Mouse (Mus musculus) heart, embryonic 15.5 days (tissue): ENCODE measurements around the gene Tex28. TPM values are rescaled to one million over a fixed set of nuclear protein-coding genes. Genes with fewer than 3 reads are reported as not detected.
"Not testable (repeated sequence)": the region's sequence is repeated elsewhere in the genome, so short reads cannot be mapped to it uniquely, and the experiment has no call there.

Experiments
- ATAC-seq: fragments of 200-750 bp; cut with Nextera tagmentation; replicated peaks from 2 replicates; pipeline ENCODE4 v1.8.0; 2017; ENCODE audit warnings: low read depth, moderate TSS enrichment; ENCODE audit not compliant: insufficient number of reproducible peaks, insufficient read depth, low FRiP score
- H3K27ac ChIP-seq: fragments of 300-500 bp; sonication (generic); 2 replicates; pipeline ENCODE4 v1.5.1; 2015; ENCODE audit warnings: mild to moderate bottlenecking, inconsistent platforms
- H3K27me3 ChIP-seq: fragments of 300-500 bp; sonication (generic); 2 replicates; pipeline ENCODE4 v1.6.1; 2015; ENCODE audit warnings: inconsistent platforms
- H3K36me3 ChIP-seq: fragments of 300-500 bp; sonication (generic); 2 replicates; pipeline ENCODE4 v1.6.1; 2015; ENCODE audit warnings: mild to moderate bottlenecking, inconsistent platforms
- H3K4me1 ChIP-seq: fragments of 300-500 bp; sonication (generic); replicated peaks from 2 replicates; pipeline ENCODE4 v1.6.1; 2015; ENCODE audit warnings: inconsistent platforms
- H3K4me2 ChIP-seq: fragments of 300-500 bp; sonication (generic); 2 replicates; pipeline ENCODE4 v1.6.1; 2015; ENCODE audit warnings: inconsistent platforms, mild to moderate bottlenecking, moderate library complexity
- H3K4me3 ChIP-seq: fragments of 300-500 bp; sonication (generic); 2 replicates; pipeline ENCODE4 v1.5.1; 2015; ENCODE audit warnings: mild to moderate bottlenecking, inconsistent platforms
- H3K9ac ChIP-seq: fragments of 300-500 bp; sonication (generic); 2 replicates; pipeline ENCODE4 v1.6.1; 2015; ENCODE audit warnings: mild to moderate bottlenecking, inconsistent platforms
- H3K9me3 ChIP-seq: fragments of 300-500 bp; sonication (generic); replicated peaks from 2 replicates; pipeline ENCODE4 v1.6.1; 2016; ENCODE audit warnings: inconsistent platforms
- WGBS: fragments of 180-500 bp; shearing (Covaris S2); methylation state at CpG from one replicate; pipeline ENCODE4 v1.1.7; 2015; ENCODE audit warnings: mixed read lengths; 5-methylcytosine and 5-hydroxymethylcytosine counted together
- polyA plus RNA-seq: library from polyadenylated mRNA; unstranded; fragments of >200 nt; fragmentation: Nextera tagmentation; extraction: Ambion mirVana; gene quantifications from 2 replicates; pipeline ENCODE4 v1.2.1, GENCODE M21; 2015

Tex28 gene
- not detected in 2 replicates for polyA plus RNA-seq

GRCm38 (mm10) chrX:74167738-74168137 lies at the start of gene Tex28:
Gene Tex28 (minus strand): TSS chrX:74167838.
- no peak within 1 kb of the TSS for H3K27ac ChIP-seq
- 80% methylated on average over 1 of the region's 1 CpGs for WGBS
- H3K4me1 ChIP-seq: no peaks in the 10 kb centered on the region
- H3K4me3 ChIP-seq: no peak within 1 kb of the TSS
- no peak for ATAC-seq
- H3K36me3 ChIP-seq: no peaks in the 10 kb centered on the region
- no peaks in the 10 kb centered on the region for H3K9me3 ChIP-seq
- no peaks in the 10 kb centered on the region for H3K27me3 ChIP-seq
- H3K4me2 ChIP-seq: no peak within 1 kb of the TSS
- H3K9ac ChIP-seq: no peak within 1 kb of the TSS

GRCm38 (mm10) chrX:74203556-74203955 lies 35.9 kb upstream of the Tex28 start:
- Histone ChIP-seq H3K27me3 (no peaks in the 10 kb centered on the region), H3K36me3 (no peaks in the 10 kb centered on the region), H3K4me3 (no peak overlapping the region), H3K9ac (no peak overlapping the region), H3K9me3 (no peaks in the 10 kb centered on the region), H3K27ac (no peak overlapping the region), H3K4me1 (no peaks in the 10 kb centered on the region), H3K4me2 (no peak overlapping the region)
- no peak for ATAC-seq
- WGBS: 75% methylated on average over 2 of the region's 2 CpGs

- Histone ChIP-seq H3K9me3 (no peaks in the 10 kb centered on the region), H3K4me2 (no peak within 1 kb of the TSS), H3K36me3 (no peaks in the 10 kb centered on the region), H3K27me3 (no peaks in the 10 kb centered on the region), H3K9ac (no peak within 1 kb of the TSS), H3K4me3 (no peak within 1 kb of the TSS), H3K4me1 (no peaks in the 10 kb centered on the region), H3K27ac (no peak within 1 kb of the TSS)
- WGBS: 83% methylated on average over 17 of the region's 17 CpGs
- no peak for ATAC-seq
These were observed 9.3 kb upstream of the Tex28 start, which contains the start of gene Tktl1 for GRCm38 (mm10) chrX:74176959-74177358. Gene Tktl1 (plus strand): TSS chrX:74177259.

GRCm38 (mm10) chrX:74135263-74135662 lies 32.4 kb downstream of the Tex28 start, which contains the start of gene Mecp2:
Gene Mecp2 (minus strand): TSS chrX:74135363.
- H3K36me3 ChIP-seq, H3K9me3 ChIP-seq, H3K9ac ChIP-seq, ATAC-seq, H3K4me2 ChIP-seq, H3K4me1 ChIP-seq, H3K27me3 ChIP-seq, H3K27ac ChIP-seq, H3K4me3 ChIP-seq: not testable (repeated sequence)
- 36% methylated on average over 1 of the region's 1 CpGs for WGBS

- no peak within 1 kb of the TSS for H3K9ac ChIP-seq
- H3K9me3 ChIP-seq: no peaks in the 10 kb centered on the region
- no peak within 1 kb of the TSS for H3K4me3 ChIP-seq
- no peak within 1 kb of the TSS for H3K27ac ChIP-seq
- no peaks in the 10 kb centered on the region for H3K4me1 ChIP-seq
- no peak for ATAC-seq
- no peaks in the 10 kb centered on the region for H3K36me3 ChIP-seq
- no peaks in the 10 kb centered on the region for H3K27me3 ChIP-seq
- no peak within 1 kb of the TSS for H3K4me2 ChIP-seq
These were observed 40.5 kb downstream of the Tex28 start, which contains the start of gene Opn1mw for GRCm38 (mm10) chrX:74127164-74127563. Gene Opn1mw (plus strand): TSS chrX:74127464.

GRCm38 (mm10) chrX:74124975-74125374 lies 42.7 kb downstream of the Tex28 start:
- H3K27ac ChIP-seq: no peak overlapping the region
- H3K9ac ChIP-seq: no peak overlapping the region
- no peaks in the 10 kb centered on the region for H3K9me3 ChIP-seq
- 45% methylated on average over 2 of the region's 2 CpGs for WGBS
- H3K4me2 ChIP-seq: no peak overlapping the region
- H3K4me3 ChIP-seq: no peak overlapping the region
- H3K4me1 ChIP-seq: no peaks in the 10 kb centered on the region
- H3K36me3 ChIP-seq: no peaks in the 10 kb centered on the region
- no peak for ATAC-seq
- no peaks in the 10 kb centered on the region for H3K27me3 ChIP-seq

- peak overlapping the region; percentile 28; the same call in 1 of the 2 replicates for H3K9ac ChIP-seq
- 0 out of 2 replicates have a peak, but pooled peaks have one; percentile 43 for ATAC-seq
- no peaks in the 10 kb centered on the region for H3K36me3 ChIP-seq
These were observed 52.1 kb downstream of the Tex28 start for GRCm38 (mm10) chrX:74115511-74115910.

GRCm38 (mm10) chrX:74114036-74114435 lies 53.6 kb downstream of the Tex28 start:
- H3K36me3 ChIP-seq: no peaks in the 10 kb centered on the region

More at GRCm38 (mm10) chrX:74115511-74115910, 52.1 kb downstream of the Tex28 start:
- peak overlapping the region; percentile 53 for H3K4me2 ChIP-seq
- no peaks in the 10 kb centered on the region for H3K4me1 ChIP-seq
- H3K27me3 ChIP-seq: no peaks in the 10 kb centered on the region
- WGBS: 13% methylated on average over 10 of the region's 10 CpGs
- H3K9me3 ChIP-seq: no peaks in the 10 kb centered on the region
- H3K27ac ChIP-seq: no peak overlapping the region
- H3K4me3 ChIP-seq: peak overlapping the region; percentile 43

GRCm38 (mm10) chrX:74108747-74109146 lies 58.9 kb downstream of the Tex28 start:
- H3K4me3 ChIP-seq: no peak overlapping the region
- 0 out of 2 replicates have a peak overlapping the region, but pooled peaks have one; percentile 16 for H3K27ac ChIP-seq
- no peaks in the 10 kb centered on the region for H3K4me1 ChIP-seq
- no peaks in the 10 kb centered on the region for H3K36me3 ChIP-seq
- H3K27me3 ChIP-seq: no peaks in the 10 kb centered on the region
- no peak overlapping the region for H3K9ac ChIP-seq
- H3K4me2 ChIP-seq: no peak overlapping the region
- no peaks in the 10 kb centered on the region for H3K9me3 ChIP-seq
- 28% methylated on average over 3 of the region's 3 CpGs for WGBS
- no peak for ATAC-seq

More at GRCm38 (mm10) chrX:74114036-74114435, 53.6 kb downstream of the Tex28 start:
- no peak overlapping the region for H3K27ac ChIP-seq
- H3K4me2 ChIP-seq: no peak overlapping the region
- H3K27me3 ChIP-seq: no peaks in the 10 kb centered on the region
- no peaks in the 10 kb centered on the region for H3K4me1 ChIP-seq
- H3K9me3 ChIP-seq: no peaks in the 10 kb centered on the region
- no peak for ATAC-seq
- no peak overlapping the region for H3K9ac ChIP-seq
- no peak overlapping the region for H3K4me3 ChIP-seq

GRCm38 (mm10) chrX:74105916-74106315 lies 61.7 kb downstream of the Tex28 start:
- H3K4me2 ChIP-seq: no peak overlapping the region
- H3K4me1 ChIP-seq: no peaks in the 10 kb centered on the region
- H3K9ac ChIP-seq: no peak overlapping the region
- no peak overlapping the region for H3K4me3 ChIP-seq
- no peak overlapping the region for H3K27ac ChIP-seq
- no peaks in the 10 kb centered on the region for H3K9me3 ChIP-seq
- WGBS: 43% methylated on average over 2 of the region's 2 CpGs
- no peak for ATAC-seq
- H3K27me3 ChIP-seq: no peaks in the 10 kb centered on the region
- H3K36me3 ChIP-seq: no peaks in the 10 kb centered on the region

- H3K36me3 ChIP-seq: no peaks in the 10 kb centered on the region
- H3K4me1 ChIP-seq: no peaks in the 10 kb centered on the region
- 42% methylated on average over 4 of the region's 4 CpGs for WGBS
- H3K27ac ChIP-seq: peak overlapping the region; percentile 91
- H3K9me3 ChIP-seq: no peaks in the 10 kb centered on the region
- no peak overlapping the region for H3K9ac ChIP-seq
- ATAC-seq: no peak; the same call in 1 of the 2 replicates
- H3K27me3 ChIP-seq: no peaks in the 10 kb centered on the region
- peak overlapping the region; percentile 13; the same call in 1 of the 2 replicates for H3K4me2 ChIP-seq
- H3K4me3 ChIP-seq: no peak overlapping the region
These were observed 64.0 kb downstream of the Tex28 start for GRCm38 (mm10) chrX:74103457-74104188.
